Mouse (Mus musculus) limb, embryonic 12.5 days (tissue): Measurements from ENCODE around the gene Acp2. TPM values are rescaled to one million over a fixed set of nuclear protein-coding genes. Genes with fewer than 3 reads are reported as not detected.

Experiments
- ATAC-seq: fragments of 200-750 bp; cut with Nextera tagmentation; 2 replicates; pipeline ENCODE4 v1.8.0; 2017; ENCODE audit warnings: low read depth, moderate TSS enrichment; ENCODE audit not compliant: insufficient number of reproducible peaks, insufficient read depth, low FRiP score, low TSS enrichment
- H3K27ac ChIP-seq: fragments of 300-500 bp; sonication (generic); 2 replicates; pipeline ENCODE4 v1.5.1; 2016; ENCODE audit warnings: mild to moderate bottlenecking, moderate library complexity
- H3K27me3 ChIP-seq: fragments of 300-500 bp; sonication (generic); 2 replicates; pipeline ENCODE4 v1.6.1; 2016; ENCODE audit warnings: mild to moderate bottlenecking, moderate library complexity
- H3K36me3 ChIP-seq: fragments of 300-500 bp; sonication (generic); 2 replicates; pipeline ENCODE4 v1.6.1; 2016; ENCODE audit warnings: mild to moderate bottlenecking, moderate library complexity
- H3K4me1 ChIP-seq: fragments of 300-500 bp; sonication (generic); replicated peaks from 2 replicates; pipeline ENCODE4 v1.6.1; 2016
- H3K4me2 ChIP-seq: fragments of 300-500 bp; sonication (generic); 2 replicates; pipeline ENCODE4 v1.6.1; 2016; ENCODE audit warnings: mild to moderate bottlenecking, moderate library complexity
- H3K4me3 ChIP-seq: fragments of 300-500 bp; sonication (generic); replicated peaks from 2 replicates; pipeline ENCODE4 v1.5.1; 2016; ENCODE audit warnings: mild to moderate bottlenecking
- H3K9ac ChIP-seq: fragments of 300-500 bp; sonication (generic); replicated peaks from 2 replicates; pipeline ENCODE4 v1.6.1; 2016; ENCODE audit warnings: mild to moderate bottlenecking, moderate library complexity
- H3K9me3 ChIP-seq: fragments of 300-500 bp; sonication (generic); 2 replicates; pipeline ENCODE4 v1.6.1; 2016; ENCODE audit warnings: mild to moderate bottlenecking, moderate library complexity
- WGBS: fragments of 180-500 bp; shearing (Covaris S2); methylation state at CpG from one replicate; pipeline ENCODE4 v1.1.7; 2016; 5-methylcytosine and 5-hydroxymethylcytosine counted together
- polyA plus RNA-seq: library from polyadenylated mRNA; unstranded; fragments of >200 nt; fragmentation: Nextera tagmentation; extraction: Ambion mirVana; gene quantifications from 2 replicates; pipeline ENCODE4 v1.2.1, GENCODE M21; 2016

Acp2 gene
- polyA plus RNA-seq, 1 experiment from 2014 or later, result 30.1 TPM

DNA sequence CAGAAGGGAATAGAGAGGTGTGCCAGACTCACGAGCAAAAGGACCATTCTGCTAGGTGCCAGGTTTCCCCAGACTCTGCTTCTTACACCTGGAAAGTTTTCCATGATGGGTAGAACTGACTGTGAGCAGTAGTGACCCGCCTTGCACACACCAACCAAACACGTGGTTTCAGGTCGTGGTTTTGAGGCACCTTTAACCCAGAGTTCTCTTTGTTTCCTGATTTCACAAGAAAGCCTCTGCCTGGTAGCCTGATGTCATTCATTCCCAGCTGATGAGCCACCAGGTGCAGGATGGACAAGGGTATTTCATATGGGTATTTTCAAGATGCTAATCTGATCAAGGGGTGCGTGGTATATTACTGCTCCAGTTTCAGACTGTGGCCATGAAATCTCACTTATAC is 39.9 kb downstream of the Acp2 start:
- Histone ChIP-seq H3K27me3 (no peaks in the 10 kb centered on the region), H3K36me3 (no peaks in the 10 kb centered on the region), H3K9me3 (no peaks in the 10 kb centered on the region), H3K9ac (no peak overlapping the region), H3K27ac (no peak overlapping the region), H3K4me1 (no peaks in the 10 kb centered on the region), H3K4me2 (no peak overlapping the region), H3K4me3 (no peak overlapping the region)
- 64% methylated on average over 5 of the region's 5 CpGs for WGBS
- ATAC-seq, result no peak

DNA sequence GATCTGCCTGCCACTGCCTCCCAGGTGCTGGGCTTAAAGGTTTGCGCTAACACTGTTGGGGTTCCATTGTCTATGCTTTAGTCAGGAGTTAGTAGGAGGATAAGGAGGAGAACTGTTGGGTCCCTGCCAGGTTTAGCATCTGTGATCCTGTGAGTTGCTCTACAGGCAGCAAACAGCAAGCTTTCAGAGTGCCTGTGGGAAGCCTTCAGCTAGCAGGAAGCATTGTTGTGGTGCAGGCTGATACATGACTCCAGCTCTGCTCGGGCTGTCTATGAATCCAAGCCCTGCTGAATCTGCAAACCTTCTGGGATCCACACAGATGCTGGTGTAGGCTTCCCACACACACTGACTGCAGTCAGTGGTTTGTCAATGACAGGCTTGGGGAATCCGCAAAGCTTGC is 40.7 kb downstream of the Acp2 start:
- no peak for ATAC-seq
- Histone ChIP-seq H3K4me2 (no peak overlapping the region), H3K4me3 (no peak overlapping the region), H3K4me1 (no peaks in the 10 kb centered on the region), H3K27me3 (no peaks in the 10 kb centered on the region), H3K36me3 (no peaks in the 10 kb centered on the region), H3K9ac (no peak overlapping the region), H3K27ac (no peak overlapping the region), H3K9me3 (no peaks in the 10 kb centered on the region)
- WGBS, result 61% methylated on average over 3 of the region's 3 CpGs

DNA sequence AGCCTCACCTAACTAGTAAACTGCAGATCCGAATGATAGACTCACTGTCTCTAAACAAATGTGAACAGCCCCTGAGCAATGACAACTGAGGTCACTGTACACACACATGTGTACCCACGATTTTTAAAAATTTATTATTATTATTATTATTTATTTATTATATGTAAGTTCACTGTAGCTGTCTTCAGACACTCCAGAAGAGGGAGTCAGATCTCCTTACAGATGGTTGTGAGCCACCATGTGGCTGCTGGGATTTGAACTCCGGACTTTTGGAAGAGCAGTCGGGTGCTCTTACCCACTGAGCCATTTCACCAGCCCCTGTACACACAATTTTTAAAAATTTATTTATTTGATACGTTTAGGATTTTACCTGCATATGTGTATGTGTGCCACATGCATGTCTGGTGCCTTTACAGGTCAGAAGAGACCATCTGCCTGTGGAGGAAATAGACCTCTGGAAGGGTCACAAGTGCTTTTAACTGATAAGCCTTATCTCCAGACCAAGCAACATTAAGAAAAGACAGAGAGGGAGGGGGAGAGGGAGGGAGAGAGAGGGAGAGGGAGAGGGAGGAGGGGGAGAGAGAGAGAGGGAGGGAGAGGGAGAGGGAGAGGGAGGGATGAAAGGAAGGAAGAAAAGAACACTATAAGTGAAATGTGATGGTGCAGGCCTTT is 42.0 kb downstream of the Acp2 start:
- H3K4me3 ChIP-seq, result no peak overlapping the region
- H3K9ac ChIP-seq, result no peak overlapping the region
- H3K27me3 ChIP-seq, result no peaks in the 10 kb centered on the region
- H3K9me3 ChIP-seq, result no peaks in the 10 kb centered on the region
- no peak for ATAC-seq
- 77% methylated on average over 5 of the region's 5 CpGs for WGBS
- no peak overlapping the region for H3K27ac ChIP-seq
- H3K36me3 ChIP-seq, result no peaks in the 10 kb centered on the region
- no peaks in the 10 kb centered on the region for H3K4me1 ChIP-seq
- H3K4me2 ChIP-seq, result no peak overlapping the region

DNA sequence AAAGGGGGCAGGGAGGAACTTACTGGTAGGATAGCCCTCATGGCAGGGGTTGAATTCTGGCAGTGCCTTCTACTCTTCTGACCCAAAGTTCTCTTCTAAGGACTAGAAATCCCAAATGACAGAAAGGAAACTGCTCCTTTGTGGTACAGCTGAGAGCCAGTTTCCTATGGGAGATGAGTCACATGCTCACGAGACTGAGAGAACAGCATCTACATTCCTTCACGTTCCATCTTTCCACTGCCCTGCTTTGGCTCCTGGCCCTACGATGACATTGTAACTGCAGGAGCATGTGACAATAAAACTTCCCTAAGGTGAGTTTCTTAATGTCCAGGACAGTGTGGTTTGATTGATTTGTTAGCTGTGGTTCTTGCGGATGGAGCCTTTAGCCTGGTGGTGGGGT is 45.7 kb downstream of the Acp2 start:
- H3K27me3 ChIP-seq, result no peaks in the 10 kb centered on the region
- H3K36me3 ChIP-seq, result no peaks in the 10 kb centered on the region
- H3K9ac ChIP-seq, result no peak overlapping the region
- no peak overlapping the region for H3K4me2 ChIP-seq
- no peak overlapping the region for H3K4me3 ChIP-seq
- H3K9me3 ChIP-seq, result no peaks in the 10 kb centered on the region
- WGBS, result 91% methylated on average over 4 of the region's 4 CpGs
- H3K4me1 ChIP-seq, result no peaks in the 10 kb centered on the region
- no peak overlapping the region for H3K27ac ChIP-seq
- no peak for ATAC-seq

DNA sequence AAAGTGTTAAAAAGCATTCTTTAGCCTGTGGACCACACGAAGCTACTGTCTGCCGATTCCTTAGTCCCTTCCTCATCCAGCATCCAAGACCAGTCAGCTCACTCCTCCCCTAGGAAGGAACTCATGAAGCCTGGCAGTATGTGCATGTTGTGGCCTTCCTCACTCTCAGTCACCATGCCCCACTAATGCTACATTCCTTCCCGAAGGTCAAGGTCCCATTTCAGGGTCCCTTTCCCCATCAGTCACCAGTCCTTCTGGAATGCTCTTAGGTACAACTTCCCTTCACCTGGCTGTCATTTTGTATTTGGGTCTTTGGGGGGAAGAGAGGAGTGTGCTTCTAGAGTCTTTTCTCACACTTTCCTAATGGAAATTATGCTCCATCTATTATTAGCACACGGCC is 49.3 kb downstream of the Acp2 start:
- Histone ChIP-seq H3K4me3 (no peak overlapping the region), H3K4me1 (peaks cover 21% of the 10 kb centered on the region), H3K9ac (no peak overlapping the region), H3K36me3 (no peaks in the 10 kb centered on the region), H3K4me2 (no peak overlapping the region), H3K27me3 (peaks cover 24% of the 10 kb centered on the region), H3K27ac (no peak overlapping the region), H3K9me3 (no peaks in the 10 kb centered on the region)
- no peak for ATAC-seq
- WGBS, result 76% methylated on average over 4 of the region's 4 CpGs

DNA sequence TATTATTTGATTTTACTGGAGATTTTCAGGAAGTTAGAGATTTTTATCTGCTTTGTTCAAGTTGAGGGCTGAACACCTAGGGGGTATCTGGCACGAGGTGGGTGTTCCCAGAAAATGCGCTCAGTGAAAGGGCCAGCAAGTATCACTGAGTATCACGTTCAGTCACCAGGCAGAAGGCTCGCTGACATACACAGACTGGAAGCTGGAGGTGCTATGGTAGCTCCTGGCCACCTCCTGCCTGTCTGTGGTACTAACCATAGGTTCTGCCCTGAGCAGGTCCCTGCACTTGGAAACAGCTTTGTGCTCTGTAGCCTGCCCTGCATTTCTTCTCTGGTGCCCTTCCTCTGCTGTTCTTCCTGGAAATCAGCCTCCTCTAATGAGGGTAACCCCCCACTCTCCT is 49.8 kb downstream of the Acp2 start:
- Histone ChIP-seq H3K36me3 (no peaks in the 10 kb centered on the region), H3K27ac (no peak overlapping the region), H3K4me3 (no peak overlapping the region), H3K4me2 (no peak overlapping the region), H3K27me3 (peaks cover 24% of the 10 kb centered on the region), H3K9me3 (no peaks in the 10 kb centered on the region), H3K9ac (no peak overlapping the region), H3K4me1 (peaks cover 22% of the 10 kb centered on the region)
- ATAC-seq, result no peak
- 52% methylated on average over 4 of the region's 4 CpGs for WGBS

DNA sequence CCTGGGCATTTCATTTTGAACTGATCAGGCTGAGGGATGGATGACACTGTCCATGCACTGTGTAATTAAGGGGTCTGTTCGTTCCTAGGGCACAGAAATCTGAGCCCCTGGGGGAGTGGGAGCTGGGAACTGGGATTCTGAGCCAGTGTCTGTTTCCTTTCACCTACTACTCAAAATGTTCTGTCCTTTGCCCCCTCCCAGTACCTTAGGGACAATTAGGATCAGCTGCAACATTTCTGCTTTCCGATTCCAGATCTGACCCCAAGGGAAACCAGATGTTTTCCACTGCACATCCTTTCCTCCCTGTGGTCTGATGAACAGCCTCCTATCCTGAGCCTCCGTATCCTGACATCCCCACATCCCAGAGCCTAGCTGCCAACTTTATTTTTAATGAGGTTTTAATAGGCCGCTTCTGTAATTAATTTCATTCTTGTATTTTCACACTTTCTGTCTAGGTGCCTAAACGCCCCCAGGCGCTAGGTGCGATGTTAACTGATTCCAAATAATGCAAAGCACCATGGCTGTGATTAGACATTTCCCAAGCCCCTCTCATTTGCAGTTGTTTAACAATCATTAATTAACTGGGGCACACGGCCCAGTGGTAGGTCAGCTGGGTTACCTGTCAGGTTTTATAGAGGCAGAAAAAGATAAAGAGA is 52.2 kb downstream of the Acp2 start:
- WGBS, result 8% methylated on average over 8 of the region's 8 CpGs
- H3K4me1 ChIP-seq, result peaks cover 37% of the 10 kb centered on the region
- no peak overlapping the region for H3K4me3 ChIP-seq

DNA sequence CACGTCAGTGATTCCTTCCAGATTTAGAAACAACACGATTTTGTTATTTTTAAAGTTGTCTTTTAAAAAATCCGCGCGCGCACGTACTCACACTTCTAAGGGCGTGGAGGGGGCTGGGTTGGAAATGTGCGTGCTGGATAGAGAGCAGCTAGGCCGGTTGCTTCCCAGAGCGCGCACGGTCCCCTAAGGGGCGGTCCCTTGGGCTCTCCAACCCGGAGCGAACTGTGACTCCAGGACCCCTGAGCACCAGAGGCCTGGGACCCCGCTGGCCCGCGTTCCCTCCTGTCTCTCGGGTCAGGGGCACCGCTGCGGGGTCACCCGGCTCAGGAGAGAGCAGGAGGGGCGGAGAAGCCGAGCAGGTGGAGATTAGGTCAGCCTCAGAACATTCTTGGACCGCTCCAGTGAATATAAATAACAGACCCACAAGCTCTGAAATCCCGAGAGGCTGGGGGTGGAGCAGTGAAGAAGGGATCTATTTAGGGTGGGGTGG is 53.0 kb downstream of the Acp2 start, which contains the start of gene Pacsin3:
TSS of gene Pacsin3 (plus strand) at position 294 of the 490 bp plus-strand sequence.
- Histone ChIP-seq H3K4me2 (peak within 1 kb of the TSS; percentile 95), H3K36me3 (peaks cover 12% of the 10 kb centered on the region), H3K27ac (peak within 1 kb of the TSS; percentile 91), H3K9ac (peak within 1 kb of the TSS; percentile 75), H3K4me3 (peak within 1 kb of the TSS; percentile 69), H3K4me1 (peaks cover 37% of the 10 kb centered on the region), H3K27me3 (peaks cover 24% of the 10 kb centered on the region), H3K9me3 (no peaks in the 10 kb centered on the region)
- 1% methylated on average over 27 of the region's 27 CpGs for WGBS
- no peak for ATAC-seq

More for the DNA sequence above, 52.2 kb downstream of the Acp2 start:
- Histone ChIP-seq H3K27me3 (peaks cover 24% of the 10 kb centered on the region), H3K9ac (no peak overlapping the region), H3K27ac (no peak overlapping the region), H3K36me3 (peaks cover 4% of the 10 kb centered on the region; the same call in 1 of the 2 replicates), H3K9me3 (no peaks in the 10 kb centered on the region), H3K4me2 (peak overlapping the region; percentile 95)
- ATAC-seq, result no peak

DNA sequence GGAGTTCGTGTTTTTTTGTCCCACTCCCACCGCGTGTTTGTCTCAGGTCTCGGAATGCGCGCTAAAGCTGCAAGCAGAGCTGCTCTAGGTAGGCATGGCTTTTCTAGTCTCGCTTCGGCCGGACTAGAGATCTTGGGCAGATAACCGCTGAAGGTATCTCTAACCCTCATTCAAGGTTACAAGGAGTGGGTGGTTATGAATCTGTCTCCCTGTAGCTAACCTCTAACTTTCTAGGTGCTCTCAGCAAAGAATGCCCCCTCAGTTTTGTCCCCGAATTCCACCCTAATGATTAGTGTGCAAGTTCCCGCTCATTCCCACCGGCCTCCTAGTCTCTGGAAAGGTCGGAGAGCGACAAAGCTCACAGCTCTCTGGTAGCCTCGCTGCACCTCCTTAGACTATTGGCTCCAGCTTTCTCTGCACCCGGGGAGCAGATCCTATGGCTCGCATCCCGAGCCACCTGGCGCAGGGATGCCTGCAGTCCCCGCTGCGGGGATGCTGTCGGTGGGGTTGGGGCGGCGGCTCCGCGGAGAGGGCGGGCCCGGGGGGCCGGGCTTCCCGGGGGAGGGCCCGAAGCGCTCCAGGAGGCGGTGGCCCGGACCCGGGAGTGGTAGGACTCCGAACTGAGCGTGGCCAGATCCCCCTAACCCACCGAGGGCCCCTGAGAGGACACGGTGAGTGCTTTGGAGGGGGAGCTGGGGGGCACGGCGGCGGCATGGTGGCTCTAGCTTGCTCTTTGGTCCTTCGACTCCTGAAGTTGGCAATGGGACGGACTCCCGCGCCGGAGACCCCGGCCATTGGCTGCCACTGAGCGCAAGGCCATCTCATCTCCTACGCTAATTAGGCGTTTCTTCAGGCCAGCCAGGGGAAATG is 53.8 kb downstream of the Acp2 start:
- peak overlapping the region; percentile 91 for H3K27ac ChIP-seq
- ATAC-seq, result peak; percentile 50
- H3K4me2 ChIP-seq, result peak overlapping the region; percentile 95
- WGBS, result under 1% methylated on average over 52 of the region's 52 CpGs
- no peaks in the 10 kb centered on the region for H3K9me3 ChIP-seq
- H3K9ac ChIP-seq, result peak overlapping the region; percentile 75
- H3K4me1 ChIP-seq, result peaks cover 37% of the 10 kb centered on the region
- peaks cover 20% of the 10 kb centered on the region for H3K36me3 ChIP-seq
- H3K4me3 ChIP-seq, result peak overlapping the region; percentile 69
- peaks cover 24% of the 10 kb centered on the region for H3K27me3 ChIP-seq

DNA sequence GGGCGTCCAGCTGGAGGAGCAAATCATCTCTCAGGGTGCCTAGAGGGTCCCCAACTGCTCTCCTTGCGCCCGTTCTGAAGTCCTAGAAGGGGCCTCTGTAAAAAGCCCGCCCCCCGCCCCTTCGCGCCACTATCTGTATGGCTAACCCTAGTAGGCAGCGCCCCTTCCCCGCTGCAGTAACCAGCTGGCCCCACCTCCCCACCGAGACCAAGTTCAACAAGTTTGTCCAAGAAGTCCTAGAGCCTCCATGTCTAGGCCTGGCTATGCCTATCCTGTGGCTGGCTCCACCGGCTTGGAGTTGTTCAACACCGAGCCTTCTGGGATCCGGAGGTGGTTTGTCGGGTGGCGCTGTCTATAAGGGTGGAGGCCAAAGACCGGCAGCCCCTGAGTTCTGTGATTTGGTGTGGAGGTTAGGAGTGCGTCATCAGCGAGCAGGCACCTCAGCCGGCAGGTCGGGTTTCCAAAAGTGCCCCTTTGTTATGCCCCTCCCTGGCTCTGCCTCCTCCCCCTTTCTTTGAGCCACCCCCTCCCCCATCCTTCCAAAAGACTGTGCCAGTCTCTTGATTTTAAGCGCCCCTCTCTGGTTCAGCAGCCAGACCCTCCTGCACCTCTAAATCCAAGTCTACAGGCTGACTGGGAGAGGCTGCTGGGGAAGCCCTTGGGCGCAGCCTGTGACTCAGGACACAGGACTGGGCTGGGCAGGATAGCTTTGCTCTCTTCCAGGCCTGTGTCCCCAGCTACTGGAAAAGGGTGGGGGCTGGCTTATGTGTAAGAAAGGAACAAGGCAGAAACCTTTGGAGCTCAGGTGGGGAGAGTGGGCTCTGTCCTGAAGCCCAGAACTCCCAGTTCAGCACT is 54.7 kb downstream of the Acp2 start:
- peaks cover 37% of the 10 kb centered on the region for H3K4me1 ChIP-seq

More for the DNA sequence above, 54.7 kb downstream of the Acp2 start:
- H3K9me3 ChIP-seq, result no peaks in the 10 kb centered on the region
- H3K36me3 ChIP-seq, result peaks cover 26% of the 10 kb centered on the region
- H3K27me3 ChIP-seq, result peaks cover 24% of the 10 kb centered on the region
- peak; percentile 87 for ATAC-seq
- H3K9ac ChIP-seq, result peak overlapping the region; percentile 75
- H3K4me2 ChIP-seq, result peak overlapping the region; percentile 95
- H3K4me3 ChIP-seq, result peak overlapping the region; percentile 69
- peak overlapping the region; percentile 91 for H3K27ac ChIP-seq
- 2% methylated on average over 22 of the region's 22 CpGs for WGBS
